Mouse (Mus musculus) cerebral cortex, adult 2 months (tissue): Measurements from ENCODE around the gene Gtf2a1l.

Experiments
- WGBS: fragments of 180-500 bp; shearing (Covaris S2); methylation state at CpG from one replicate; pipeline ENCODE4 v1.1.7; 2018; 5-methylcytosine and 5-hydroxymethylcytosine counted together

The Gtf2a1l gene

GRCm38 (mm10) chr17:88653375-88653769 is 15.1 kb upstream of the Gtf2a1l start:
- WGBS = 79% methylated on average over 4 of the region's 4 CpGs

- WGBS = 51% methylated on average over 6 of the region's 6 CpGs
These were observed 9.9 kb upstream of the Gtf2a1l start for GRCm38 (mm10) chr17:88658510-88658909.

- 63% methylated on average over 2 of the region's 2 CpGs for WGBS
These were observed 2.4 kb upstream of the Gtf2a1l start for GRCm38 (mm10) chr17:88666076-88666475.

GRCm38 (mm10) chr17:88669921-88670320 is 1.5 kb downstream of the Gtf2a1l start:
- 57% methylated on average over 2 of the region's 2 CpGs for WGBS

GRCm38 (mm10) chr17:88670800-88671199 is 2.3 kb downstream of the Gtf2a1l start:
- WGBS = 71% methylated on average over 4 of the region's 4 CpGs

GRCm38 (mm10) chr17:88675310-88676309 is 7.2 kb downstream of the Gtf2a1l start:
- WGBS = 86% methylated on average over 23 of the region's 23 CpGs

GRCm38 (mm10) chr17:88688226-88688625 is 19.8 kb downstream of the Gtf2a1l start:
- WGBS = 49% methylated on average over 11 of the region's 11 CpGs

GRCm38 (mm10) chr17:88696656-88697333 is 28.3 kb downstream of the Gtf2a1l start:
- WGBS = 37% methylated on average over 9 of the region's 9 CpGs

GRCm38 (mm10) chr17:88702345-88702744 is 33.9 kb downstream of the Gtf2a1l start:
- 20% methylated on average over 6 of the region's 6 CpGs for WGBS

GRCm38 (mm10) chr17:88703112-88703511 is 34.7 kb downstream of the Gtf2a1l start:
- 55% methylated on average over 4 of the region's 4 CpGs for WGBS

- 50% methylated on average over 8 of the region's 8 CpGs for WGBS
These were observed 37.8 kb downstream of the Gtf2a1l start for GRCm38 (mm10) chr17:88706231-88706649.

GRCm38 (mm10) chr17:88749646-88750045 is 81.2 kb downstream of the Gtf2a1l start:
- 40% methylated on average over 8 of the region's 8 CpGs for WGBS

GRCm38 (mm10) chr17:88752827-88753471 is 84.5 kb downstream of the Gtf2a1l start:
- WGBS = 10% methylated on average over 17 of the region's 17 CpGs

- 57% methylated on average over 12 of the region's 12 CpGs for WGBS
These were observed 85.0 kb downstream of the Gtf2a1l start for GRCm38 (mm10) chr17:88753472-88753857.

GRCm38 (mm10) chr17:88755776-88756175 is 87.3 kb downstream of the Gtf2a1l start:
- 90% methylated on average over 6 of the region's 6 CpGs for WGBS

GRCm38 (mm10) chr17:88758003-88758437 is 89.6 kb downstream of the Gtf2a1l start:
- 9% methylated on average over 9 of the region's 9 CpGs for WGBS

GRCm38 (mm10) chr17:88763396-88764135 is 95.1 kb downstream of the Gtf2a1l start:
- 71% methylated on average over 5 of the region's 5 CpGs for WGBS

GRCm38 (mm10) chr17:88764136-88764485 is 95.7 kb downstream of the Gtf2a1l start:
- WGBS = 70% methylated on average over 3 of the region's 3 CpGs
